Mouse (Mus musculus): ENCODE measurements at regions not wholly inside any gene's neighbourhood (a gene's known extent, or its start where the extent isn't known, plus 50 kb on each side); places are given as distances from the start of the nearest gene placed in this dataset.

DNA sequence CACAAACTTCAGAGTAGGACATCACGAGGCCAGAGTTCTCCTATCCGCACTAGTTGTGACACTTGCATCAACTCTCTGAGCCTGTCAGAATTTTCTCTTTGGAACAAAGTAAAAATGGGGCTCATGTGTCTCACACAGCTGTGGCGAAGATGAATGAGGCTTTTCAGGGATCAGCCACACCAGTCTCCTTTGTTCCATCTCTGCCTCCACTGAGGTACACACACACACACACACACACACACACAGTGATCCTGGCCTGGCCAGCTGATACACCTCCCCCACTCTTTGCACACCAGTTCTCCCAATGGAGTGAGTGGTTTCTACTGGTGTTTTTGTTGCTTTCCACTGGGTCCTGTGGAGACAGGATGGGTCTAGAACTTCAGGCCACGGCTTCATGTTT lies 105.9 kb upstream of the D7Ertd443e start:
- 52% methylated on average over 4 of the region's 4 CpGs for WGBS
- Histone ChIP-seq H3K4me3 (ENCODE audit: low read depth, low read length) (no peak overlapping the region), H3K4me2 (ENCODE audit: low read length) (no peak overlapping the region), H3K4me1 (ENCODE audit: control insufficient read depth, insufficient read depth, low read length) (no peaks in the 10 kb centered on the region), H3K27me3 (replicated peaks; ENCODE audit: control insufficient read depth, insufficient read depth, low read length) (no peaks in the 10 kb centered on the region), H3K27ac (ENCODE audit: low read depth, low read length) (no peak overlapping the region), H3K9me3 (replicated peaks; ENCODE audit: control insufficient read depth, low read length) (no peaks in the 10 kb centered on the region), H3K36me3 (ENCODE audit: control insufficient read depth, insufficient read depth, low read length) (no peaks in the 10 kb centered on the region), H3K9ac (ENCODE audit: low read length) (no peak overlapping the region)
- DNase-seq (ENCODE audit: low spot score) (no peak), ATAC-seq (no peak)

DNA sequence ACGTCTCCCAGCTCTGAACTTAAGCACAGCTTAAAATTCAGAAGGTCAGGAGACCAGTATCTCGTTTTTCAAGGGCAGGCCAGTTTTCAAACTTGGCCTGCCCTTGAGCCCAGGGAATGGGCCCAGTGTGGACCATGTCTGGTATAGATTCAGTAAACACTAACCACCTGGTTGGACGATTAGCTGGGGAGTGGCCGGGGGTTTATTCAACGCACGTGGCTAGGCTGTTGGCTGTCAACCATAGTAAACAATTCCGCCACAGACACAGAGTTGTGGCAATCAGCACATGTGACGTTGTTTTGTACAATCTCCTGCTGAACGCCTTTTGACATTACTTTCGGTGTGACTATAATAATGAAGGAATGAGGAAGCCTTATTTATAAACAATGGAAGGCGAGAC lies 111.8 kb upstream of the D7Ertd443e start:
- no peaks in the 10 kb centered on the region for H3K9me3 ChIP-seq (replicated peaks; ENCODE audit: control insufficient read depth, low read length)
- no peak overlapping the region for H3K27ac ChIP-seq (ENCODE audit: low read depth, low read length)
- H3K27me3 ChIP-seq (replicated peaks; ENCODE audit: control insufficient read depth, insufficient read depth, low read length): no peaks in the 10 kb centered on the region
- no peak for DNase-seq (ENCODE audit: low spot score)
- no peak overlapping the region for H3K4me3 ChIP-seq (ENCODE audit: low read depth, low read length)
- 67% methylated on average over 11 of the region's 11 CpGs for WGBS
- H3K9ac ChIP-seq (ENCODE audit: low read length): no peak overlapping the region
- H3K36me3 ChIP-seq (ENCODE audit: control insufficient read depth, insufficient read depth, low read length): no peaks in the 10 kb centered on the region
- no peak overlapping the region for H3K4me2 ChIP-seq (ENCODE audit: low read length)
- no peak for ATAC-seq
- peaks cover 3% of the 10 kb centered on the region; the same call in 1 of the 2 replicates for H3K4me1 ChIP-seq (ENCODE audit: control insufficient read depth, insufficient read depth, low read length)

GRCm38 (mm10) chr7:134497870-134498269 lies 112.4 kb upstream of the D7Ertd443e start:
- Histone ChIP-seq H3K27ac (ENCODE audit: low read depth, low read length) (no peak overlapping the region), H3K36me3 (ENCODE audit: control insufficient read depth, insufficient read depth, low read length) (no peaks in the 10 kb centered on the region), H3K27me3 (replicated peaks; ENCODE audit: control insufficient read depth, insufficient read depth, low read length) (no peaks in the 10 kb centered on the region), H3K4me1 (ENCODE audit: control insufficient read depth, insufficient read depth, low read length) (peaks cover 3% of the 10 kb centered on the region; the same call in 1 of the 2 replicates), H3K9me3 (replicated peaks; ENCODE audit: control insufficient read depth, low read length) (no peaks in the 10 kb centered on the region), H3K9ac (ENCODE audit: low read length) (no peak overlapping the region), H3K4me2 (ENCODE audit: low read length) (no peak overlapping the region), H3K4me3 (ENCODE audit: low read depth, low read length) (no peak overlapping the region)
- 78% methylated on average over 4 of the region's 4 CpGs for WGBS
- DNase-seq (ENCODE audit: low spot score) (no peak), ATAC-seq (no peak)

DNA sequence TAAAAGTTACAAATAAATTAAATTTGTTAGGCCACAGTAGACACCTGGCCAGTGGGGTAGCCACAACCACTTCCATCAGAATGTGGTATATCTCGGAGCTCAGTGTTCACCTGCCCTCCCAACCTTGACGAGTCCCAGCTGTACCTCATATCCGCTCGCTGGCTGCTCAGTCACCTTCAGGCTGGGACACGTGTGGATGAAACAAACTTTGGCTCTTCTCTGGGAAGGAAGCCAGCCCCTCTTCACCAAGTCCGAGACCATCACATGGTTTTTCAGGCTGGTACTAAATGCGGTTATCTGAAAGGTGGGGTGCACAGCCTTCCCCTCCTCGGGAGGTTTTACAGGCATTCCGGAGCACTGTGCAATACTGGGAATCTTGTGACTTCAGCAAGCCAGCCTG lies 113.3 kb upstream of the D7Ertd443e start:
- 77% methylated on average over 9 of the region's 9 CpGs for WGBS
- ATAC-seq: no peak

DNA sequence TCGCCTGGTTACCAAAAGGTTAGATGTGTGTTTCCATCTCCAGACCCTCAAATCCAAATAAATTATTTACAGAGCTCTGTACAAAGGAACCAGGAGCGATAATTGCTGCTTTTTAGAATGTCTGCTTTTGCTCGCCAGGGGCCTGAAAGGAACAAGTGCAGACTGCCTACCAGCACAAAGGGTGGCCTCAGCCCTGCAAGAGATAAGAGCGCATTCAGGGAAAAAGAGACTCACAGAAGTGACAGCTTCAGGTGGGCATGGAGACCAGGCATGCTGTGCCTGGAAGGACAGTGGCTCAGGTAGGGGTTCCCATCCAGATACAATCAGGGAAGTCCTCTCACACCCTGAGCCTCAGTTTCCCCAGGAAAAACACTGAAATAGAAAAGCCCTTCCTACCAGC lies 114.0 kb upstream of the D7Ertd443e start:
- H3K36me3 ChIP-seq (ENCODE audit: control insufficient read depth, insufficient read depth, low read length): no peaks in the 10 kb centered on the region
- 38% methylated on average over 4 of the region's 4 CpGs for WGBS
- no peak overlapping the region for H3K4me3 ChIP-seq (ENCODE audit: low read depth, low read length)
- H3K9ac ChIP-seq (ENCODE audit: low read length): no peak overlapping the region
- DNase-seq (ENCODE audit: low spot score) (no peak), ATAC-seq (no peak)
- H3K27ac ChIP-seq (ENCODE audit: low read depth, low read length): no peak overlapping the region
- H3K4me2 ChIP-seq (ENCODE audit: low read length): no peak overlapping the region
- H3K9me3 ChIP-seq (replicated peaks; ENCODE audit: control insufficient read depth, low read length): no peaks in the 10 kb centered on the region
- no peaks in the 10 kb centered on the region for H3K27me3 ChIP-seq (replicated peaks; ENCODE audit: control insufficient read depth, insufficient read depth, low read length)
- H3K4me1 ChIP-seq (ENCODE audit: control insufficient read depth, insufficient read depth, low read length): peaks cover 3% of the 10 kb centered on the region; the same call in 1 of the 2 replicates

More for the DNA sequence above, 113.3 kb upstream of the D7Ertd443e start:
- no peaks in the 10 kb centered on the region for H3K36me3 ChIP-seq (ENCODE audit: control insufficient read depth, insufficient read depth, low read length)
- H3K4me3 ChIP-seq (ENCODE audit: low read depth, low read length): no peak overlapping the region
- H3K9ac ChIP-seq (ENCODE audit: low read length): no peak overlapping the region
- no peaks in the 10 kb centered on the region for H3K27me3 ChIP-seq (replicated peaks; ENCODE audit: control insufficient read depth, insufficient read depth, low read length)
- H3K4me1 ChIP-seq (ENCODE audit: control insufficient read depth, insufficient read depth, low read length): peaks cover 3% of the 10 kb centered on the region; the same call in 1 of the 2 replicates
- no peaks in the 10 kb centered on the region for H3K9me3 ChIP-seq (replicated peaks; ENCODE audit: control insufficient read depth, low read length)
- H3K4me2 ChIP-seq (ENCODE audit: low read length): no peak overlapping the region
- DNase-seq (ENCODE audit: low spot score): no peak
- H3K27ac ChIP-seq (ENCODE audit: low read depth, low read length): no peak overlapping the region

- Histone ChIP-seq H3K36me3 (ENCODE audit: control insufficient read depth, insufficient read depth, low read length) (no peaks in the 10 kb centered on the region), H3K27me3 (replicated peaks; ENCODE audit: control insufficient read depth, insufficient read depth, low read length) (no peaks in the 10 kb centered on the region), H3K27ac (ENCODE audit: low read depth, low read length) (no peak overlapping the region), H3K4me1 (ENCODE audit: control insufficient read depth, insufficient read depth, low read length) (peaks cover 3% of the 10 kb centered on the region; the same call in 1 of the 2 replicates), H3K9ac (ENCODE audit: low read length) (no peak overlapping the region), H3K4me2 (ENCODE audit: low read length) (no peak overlapping the region), H3K4me3 (ENCODE audit: low read depth, low read length) (no peak overlapping the region), H3K9me3 (replicated peaks; ENCODE audit: control insufficient read depth, low read length) (no peaks in the 10 kb centered on the region)
- ATAC-seq (no peak), DNase-seq (ENCODE audit: low spot score) (no peak)
- 57% methylated on average over 3 of the region's 4 CpGs for WGBS
Measured at GRCm38 (mm10) chr7:134500210-134500609, 114.7 kb upstream of the D7Ertd443e start.

DNA sequence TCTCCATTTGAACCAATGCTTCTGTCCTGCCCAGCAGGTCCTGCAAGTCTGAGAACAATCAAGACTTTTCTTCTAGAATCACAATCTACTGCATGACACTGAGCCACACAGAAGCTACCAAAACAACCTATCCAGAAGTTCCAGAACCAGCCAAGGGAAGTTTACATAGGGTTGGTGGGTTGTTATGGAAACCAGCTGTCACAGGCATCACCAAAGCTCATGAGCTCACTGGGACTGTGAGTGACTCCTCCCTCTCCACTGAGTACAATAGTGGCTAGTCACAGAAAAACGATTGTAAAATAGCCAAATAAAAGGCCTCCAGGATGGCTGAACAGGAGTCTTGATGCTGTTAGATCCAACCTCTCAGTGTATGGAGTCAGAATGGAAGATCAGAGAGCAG lies 115.6 kb upstream of the D7Ertd443e start:
- H3K9ac ChIP-seq (ENCODE audit: low read length): no peak overlapping the region
- no peak overlapping the region for H3K27ac ChIP-seq (ENCODE audit: low read depth, low read length)
- H3K4me3 ChIP-seq (ENCODE audit: low read depth, low read length): no peak overlapping the region
- no peak overlapping the region for H3K4me2 ChIP-seq (ENCODE audit: low read length)
- H3K27me3 ChIP-seq (replicated peaks; ENCODE audit: control insufficient read depth, insufficient read depth, low read length): no peaks in the 10 kb centered on the region
- ATAC-seq (peak; percentile 69; the same call in 1 of the 2 replicates), DNase-seq (ENCODE audit: low spot score) (peak; percentile 54)
- H3K4me1 ChIP-seq (ENCODE audit: control insufficient read depth, insufficient read depth, low read length): peaks cover 3% of the 10 kb centered on the region; the same call in 1 of the 2 replicates
- WGBS: 0% methylated on average over 1 of the region's 1 CpGs
- no peaks in the 10 kb centered on the region for H3K36me3 ChIP-seq (ENCODE audit: control insufficient read depth, insufficient read depth, low read length)
- no peaks in the 10 kb centered on the region for H3K9me3 ChIP-seq (replicated peaks; ENCODE audit: control insufficient read depth, low read length)

DNA sequence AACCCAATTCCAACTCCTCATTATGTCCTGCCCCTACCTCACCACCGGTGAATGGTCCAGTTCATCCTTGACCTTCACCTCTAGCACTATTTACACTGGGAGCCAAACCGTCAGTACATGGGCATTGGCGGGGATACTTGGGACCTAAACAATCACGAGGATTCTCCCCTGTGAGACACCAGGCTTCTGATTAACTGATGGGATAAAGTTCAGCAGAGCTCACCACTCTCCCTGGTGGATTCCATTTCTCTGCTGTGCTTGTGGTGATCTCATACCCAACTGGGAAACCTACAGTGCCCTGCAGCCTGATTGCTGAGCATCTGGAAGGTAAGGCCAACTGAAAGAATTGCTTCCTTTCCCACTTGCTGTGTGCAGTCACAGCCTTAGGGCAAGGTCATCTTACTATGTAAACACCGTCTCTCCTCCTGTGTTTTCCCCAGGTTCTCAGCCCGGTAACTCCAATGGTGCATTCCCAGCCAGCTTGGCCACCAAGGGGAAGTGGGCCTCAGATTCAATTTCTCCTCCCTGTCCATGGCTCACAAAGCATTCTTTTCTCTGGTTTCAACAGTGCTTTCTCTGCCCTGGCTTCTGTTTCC lies 125.0 kb upstream of the D7Ertd443e start:
- Histone ChIP-seq H3K27ac (ENCODE audit: low read depth, low read length) (no peak overlapping the region), H3K36me3 (ENCODE audit: control insufficient read depth, insufficient read depth, low read length) (no peaks in the 10 kb centered on the region), H3K4me1 (ENCODE audit: control insufficient read depth, insufficient read depth, low read length) (no peaks in the 10 kb centered on the region), H3K4me3 (ENCODE audit: low read depth, low read length) (no peak overlapping the region), H3K9ac (ENCODE audit: low read length) (no peak overlapping the region), H3K27me3 (replicated peaks; ENCODE audit: control insufficient read depth, insufficient read depth, low read length) (no peaks in the 10 kb centered on the region), H3K4me2 (ENCODE audit: low read length) (no peak overlapping the region), H3K9me3 (replicated peaks; ENCODE audit: control insufficient read depth, low read length) (no peaks in the 10 kb centered on the region)
- WGBS: 94% methylated on average over 6 of the region's 6 CpGs
- ATAC-seq (no peak), DNase-seq (ENCODE audit: low spot score) (no peak)

GRCm38 (mm10) chr7:134519372-134519975 lies 134.0 kb upstream of the D7Ertd443e start:
- whole genome bisulfite sequencing: 85% methylated on average over 9 of the region's 9 CpGs
- H3K27ac ChIP-seq (ENCODE audit: low read depth, low read length): no peak overlapping the region
- no peak overlapping the region for H3K4me2 ChIP-seq (ENCODE audit: low read length)
- ATAC-seq: no peak
- H3K4me1 ChIP-seq (ENCODE audit: control insufficient read depth, insufficient read depth, low read length): no peaks in the 10 kb centered on the region
- H3K9me3 ChIP-seq (replicated peaks; ENCODE audit: control insufficient read depth, low read length): no peaks in the 10 kb centered on the region
- no peak for DNase-seq (ENCODE audit: low spot score)
- no peaks in the 10 kb centered on the region for H3K36me3 ChIP-seq (ENCODE audit: control insufficient read depth, insufficient read depth, low read length)
- no peaks in the 10 kb centered on the region for H3K27me3 ChIP-seq (replicated peaks; ENCODE audit: control insufficient read depth, insufficient read depth, low read length)
- no peak overlapping the region for H3K4me3 ChIP-seq (ENCODE audit: low read depth, low read length)
- H3K9ac ChIP-seq (ENCODE audit: low read length): no peak overlapping the region
